Mouse (Mus musculus): ENCODE data around the gene Noa1. TPM values are rescaled to one million over a fixed set of nuclear protein-coding genes. Genes with fewer than 3 reads are reported as not detected.
A peak's percentile ranks its signal among the peaks of the same experiment; 100 is the strongest.

Noa1 gene
- total and polyA plus RNA-seq, 2 experiments from 2014 or later, result 11.2 to 15.6 TPM

- TF ChIP-seq EP300 (IDR thresholded peaks at IDR 0.05; ENCODE audit: low read depth) (no peak), CTCF (IDR thresholded peaks at IDR 0.05; ENCODE audit: low read depth) (peak; percentile 93)
- H3K4me3 ChIP-seq (ENCODE audit: low read depth, low read length), result no peak overlapping the region
- no peaks in the 10 kb centered on the region for H3K9me3 ChIP-seq (replicated peaks; ENCODE audit: control insufficient read depth, low read length)
- H3K27me3 ChIP-seq (ENCODE audit: control insufficient read depth, insufficient read depth, low read length), result no peaks in the 10 kb centered on the region
- peak overlapping the region; percentile 34 for H3K4me2 ChIP-seq (ENCODE audit: low read depth, low read length)
- H3K9ac ChIP-seq (replicated peaks; ENCODE audit: low read depth, low read length), result no peak overlapping the region
- H3K4me1 ChIP-seq (ENCODE audit: control insufficient read depth, insufficient read depth), result peaks cover 13% of the 10 kb centered on the region; the same call in 1 of the 2 replicates
- H3K27ac ChIP-seq (ENCODE audit: low read depth), result no peak overlapping the region
- DNase-seq (ENCODE audit: low spot score) (peak; percentile 68), ATAC-seq (ENCODE audit: insufficient read depth, low read depth) (no peak; the same call in 1 of the 2 replicates)
- 9% methylated on average over 16 of the region's 16 CpGs for WGBS
- H3K36me3 ChIP-seq (replicated peaks; ENCODE audit: control insufficient read depth, insufficient read depth, low read length), result peaks cover 18% of the 10 kb centered on the region
These were observed 44.5 kb upstream of the Noa1 start for GRCm38 (mm10) chr5:77354361-77354787.

GRCm38 (mm10) chr5:77351691-77352090, 41.8 kb upstream of the Noa1 start:
- H3K27me3 ChIP-seq (ENCODE audit: control insufficient read depth, insufficient read depth, low read length), result no peaks in the 10 kb centered on the region
- no peaks in the 10 kb centered on the region for H3K4me1 ChIP-seq (ENCODE audit: control insufficient read depth, insufficient read depth)
- TF ChIP-seq CTCF (IDR thresholded peaks at IDR 0.05; ENCODE audit: low read depth), result no peak
- no peak for TF ChIP-seq EP300 (IDR thresholded peaks at IDR 0.05; ENCODE audit: low read depth)
- no peak overlapping the region for H3K4me2 ChIP-seq (ENCODE audit: low read depth, low read length)
- ATAC-seq (ENCODE audit: insufficient read depth, low read depth) (no peak), DNase-seq (ENCODE audit: low spot score) (no peak)
- H3K27ac ChIP-seq (ENCODE audit: low read depth), result no peak overlapping the region
- H3K36me3 ChIP-seq (replicated peaks; ENCODE audit: control insufficient read depth, insufficient read depth, low read length), result peaks cover 45% of the 10 kb centered on the region
- no peaks in the 10 kb centered on the region for H3K9me3 ChIP-seq (replicated peaks; ENCODE audit: control insufficient read depth, low read length)
- H3K9ac ChIP-seq (replicated peaks; ENCODE audit: low read depth, low read length), result no peak overlapping the region
- WGBS, result 80% methylated on average over 9 of the region's 9 CpGs
- H3K4me3 ChIP-seq (ENCODE audit: low read depth, low read length), result no peak overlapping the region

DNA sequence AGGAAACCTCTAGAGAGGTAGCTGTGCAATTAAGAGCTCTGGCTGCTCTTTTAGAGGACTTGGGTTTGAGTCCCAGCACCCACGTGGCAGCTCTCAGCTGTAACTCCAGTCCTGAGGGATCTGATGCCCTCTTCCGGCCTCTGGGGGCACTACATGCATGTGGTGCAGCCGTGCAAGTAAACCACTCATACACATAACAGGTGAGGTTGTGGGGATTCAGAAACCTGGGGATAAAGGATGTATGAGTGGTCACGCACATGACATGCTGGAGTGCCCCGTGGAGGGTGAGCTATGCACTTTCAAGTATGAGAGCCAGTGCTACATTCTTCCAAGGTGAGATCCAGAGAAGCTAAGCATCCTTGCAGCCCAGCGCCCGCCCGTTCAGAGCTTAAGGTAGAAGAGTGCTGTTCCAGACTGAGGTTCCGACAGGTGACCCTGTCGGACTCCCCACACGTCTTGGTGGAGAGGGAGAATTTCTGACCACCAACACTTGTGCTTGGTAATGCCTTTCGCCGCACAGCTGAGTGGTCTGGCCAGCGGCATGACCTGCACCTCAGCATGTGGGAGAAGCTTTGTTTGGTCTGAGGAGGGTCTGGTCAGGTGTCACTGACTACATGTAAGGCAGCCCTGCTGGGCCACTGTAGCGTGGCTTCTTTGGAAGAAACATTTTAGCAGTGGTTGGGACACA, 40.2 kb upstream of the Noa1 start:
- Histone ChIP-seq H3K27ac (ENCODE audit: low read depth) (no peak overlapping the region), H3K4me2 (ENCODE audit: low read depth, low read length) (no peak overlapping the region), H3K9me3 (replicated peaks; ENCODE audit: control insufficient read depth, low read length) (no peaks in the 10 kb centered on the region), H3K27me3 (ENCODE audit: control insufficient read depth, insufficient read depth, low read length) (no peaks in the 10 kb centered on the region), H3K4me3 (ENCODE audit: low read depth, low read length) (no peak overlapping the region), H3K36me3 (replicated peaks; ENCODE audit: control insufficient read depth, insufficient read depth, low read length) (peaks cover 58% of the 10 kb centered on the region), H3K4me1 (ENCODE audit: control insufficient read depth, insufficient read depth) (no peaks in the 10 kb centered on the region), H3K9ac (replicated peaks; ENCODE audit: low read depth, low read length) (no peak overlapping the region)
- TF ChIP-seq EP300 (IDR thresholded peaks at IDR 0.05; ENCODE audit: low read depth), result no peak
- TF ChIP-seq CTCF (IDR thresholded peaks at IDR 0.05; ENCODE audit: low read depth), result no peak
- ATAC-seq (ENCODE audit: insufficient read depth, low read depth), result no peak
- no peak for DNase-seq (ENCODE audit: low spot score)
- 92% methylated on average over 15 of the region's 15 CpGs for WGBS

DNA sequence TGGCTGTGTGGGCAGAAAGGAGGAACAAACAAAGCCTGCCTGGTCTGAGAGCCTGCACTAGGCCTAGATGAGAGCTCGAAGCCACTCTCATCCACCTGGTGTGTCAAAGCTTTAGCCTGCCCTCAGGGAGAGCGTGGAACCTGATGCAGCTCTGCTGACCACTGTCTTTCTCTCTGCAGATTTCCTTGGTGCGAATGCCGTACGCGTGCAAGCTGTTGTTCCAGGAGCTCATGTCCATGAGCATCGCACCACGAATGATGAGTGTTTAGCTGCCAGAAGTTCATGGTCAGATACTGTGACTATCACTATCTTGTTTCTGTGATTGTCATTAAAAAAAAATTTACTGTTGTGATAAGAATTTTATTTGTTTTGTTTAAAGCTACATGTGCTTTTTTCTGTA, 39.0 kb upstream of the Noa1 start:
- H3K9me3 ChIP-seq (replicated peaks; ENCODE audit: control insufficient read depth, low read length), result no peaks in the 10 kb centered on the region
- no peak overlapping the region for H3K4me2 ChIP-seq (ENCODE audit: low read depth, low read length)
- H3K27ac ChIP-seq (ENCODE audit: low read depth), result no peak overlapping the region
- DNase-seq (ENCODE audit: low spot score) (no peak), ATAC-seq (ENCODE audit: insufficient read depth, low read depth) (no peak)
- H3K36me3 ChIP-seq (replicated peaks; ENCODE audit: control insufficient read depth, insufficient read depth, low read length), result peaks cover 68% of the 10 kb centered on the region
- no peaks in the 10 kb centered on the region for H3K4me1 ChIP-seq (ENCODE audit: control insufficient read depth, insufficient read depth)
- no peak for TF ChIP-seq EP300 (IDR thresholded peaks at IDR 0.05; ENCODE audit: low read depth)
- TF ChIP-seq CTCF (IDR thresholded peaks at IDR 0.05; ENCODE audit: low read depth), result no peak
- no peak overlapping the region for H3K9ac ChIP-seq (replicated peaks; ENCODE audit: low read depth, low read length)
- H3K27me3 ChIP-seq (ENCODE audit: control insufficient read depth, insufficient read depth, low read length), result no peaks in the 10 kb centered on the region
- WGBS, result 93% methylated on average over 8 of the region's 8 CpGs
- H3K4me3 ChIP-seq (ENCODE audit: low read depth, low read length), result no peak overlapping the region

DNA sequence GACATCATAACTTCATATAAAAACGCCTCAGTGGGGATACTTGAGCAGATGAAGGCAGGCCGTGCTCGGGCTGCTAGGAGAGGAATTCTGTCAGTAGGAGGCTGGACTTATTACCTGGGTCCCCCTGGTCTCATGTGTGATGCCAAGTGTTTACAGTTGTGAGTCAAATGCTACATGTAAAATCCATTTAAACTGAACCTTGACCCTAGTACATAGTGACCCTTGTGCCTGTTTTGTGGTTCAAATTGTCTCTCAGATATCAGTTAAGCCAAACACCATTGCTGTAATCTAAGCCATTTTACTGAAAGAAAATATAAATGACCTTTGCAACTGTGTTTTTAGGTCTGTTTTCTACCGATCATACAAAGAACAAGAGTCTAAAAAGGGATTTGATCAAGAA, 30.1 kb upstream of the Noa1 start:
- H3K9me3 ChIP-seq (replicated peaks; ENCODE audit: control insufficient read depth, low read length), result no peaks in the 10 kb centered on the region
- no peak overlapping the region for H3K27ac ChIP-seq (ENCODE audit: low read depth)
- ATAC-seq (ENCODE audit: insufficient read depth, low read depth) (no peak), DNase-seq (ENCODE audit: low spot score) (no peak)
- H3K4me2 ChIP-seq (ENCODE audit: low read depth, low read length), result no peak overlapping the region
- no peaks in the 10 kb centered on the region for H3K4me1 ChIP-seq (ENCODE audit: control insufficient read depth, insufficient read depth)
- H3K36me3 ChIP-seq (replicated peaks; ENCODE audit: control insufficient read depth, insufficient read depth, low read length), result peaks cover 94% of the 10 kb centered on the region
- TF ChIP-seq EP300 (IDR thresholded peaks at IDR 0.05; ENCODE audit: low read depth) (no peak), CTCF (IDR thresholded peaks at IDR 0.05; ENCODE audit: low read depth) (no peak)
- H3K27me3 ChIP-seq (ENCODE audit: control insufficient read depth, insufficient read depth, low read length), result no peaks in the 10 kb centered on the region
- H3K4me3 ChIP-seq (ENCODE audit: low read depth, low read length), result no peak overlapping the region
- 80% methylated on average over 4 of the region's 4 CpGs for WGBS
- no peak overlapping the region for H3K9ac ChIP-seq (replicated peaks; ENCODE audit: low read depth, low read length)

DNA sequence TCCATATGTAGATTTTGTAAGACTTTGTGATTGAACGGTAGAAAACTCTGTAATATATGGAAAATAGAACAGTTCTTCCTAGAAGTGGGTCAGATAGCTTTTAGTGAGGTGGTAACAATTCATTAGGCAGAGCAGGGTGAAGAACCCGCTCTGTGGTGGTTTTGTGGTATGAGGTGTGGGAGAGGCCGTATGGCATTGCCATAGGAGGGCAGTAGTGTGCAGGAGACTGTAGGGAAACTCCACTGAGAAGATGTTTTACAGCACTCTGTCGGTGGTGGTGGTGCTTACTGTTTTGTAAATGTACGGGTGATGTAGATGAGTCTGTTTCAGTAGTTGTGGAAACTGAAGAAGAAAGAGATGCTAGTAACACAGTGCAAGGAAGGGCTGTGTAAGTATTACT, 20.3 kb upstream of the Noa1 start:
- Histone ChIP-seq H3K27me3 (ENCODE audit: control insufficient read depth, insufficient read depth, low read length) (no peaks in the 10 kb centered on the region), H3K36me3 (replicated peaks; ENCODE audit: control insufficient read depth, insufficient read depth, low read length) (peaks cover 86% of the 10 kb centered on the region), H3K4me3 (ENCODE audit: low read depth, low read length) (no peak overlapping the region), H3K4me1 (ENCODE audit: control insufficient read depth, insufficient read depth) (no peaks in the 10 kb centered on the region), H3K4me2 (ENCODE audit: low read depth, low read length) (no peak overlapping the region), H3K27ac (ENCODE audit: low read depth) (no peak overlapping the region), H3K9me3 (replicated peaks; ENCODE audit: control insufficient read depth, low read length) (no peaks in the 10 kb centered on the region), H3K9ac (replicated peaks; ENCODE audit: low read depth, low read length) (no peak overlapping the region)
- 75% methylated on average over 5 of the region's 5 CpGs for WGBS
- TF ChIP-seq CTCF (IDR thresholded peaks at IDR 0.05; ENCODE audit: low read depth) (no peak), EP300 (IDR thresholded peaks at IDR 0.05; ENCODE audit: low read depth) (no peak)
- ATAC-seq (ENCODE audit: insufficient read depth, low read depth) (no peak), DNase-seq (ENCODE audit: low spot score) (no peak)
